Mouse (Mus musculus): Measurements from ENCODE around the gene Tns1. TPM values are rescaled to one million over a fixed set of nuclear protein-coding genes. Genes with fewer than 3 reads are reported as not detected.

Tns1 gene
- polyA plus RNA-seq, 1 experiment = 13.2 TPM

GRCm38 (mm10) chr1:74068366-74069084 lies 55.7 kb downstream of the Tns1 start:
- Histone ChIP-seq H3K36me3 (replicated peaks; ENCODE audit: low read length) (no peaks in the 10 kb centered on the region), H3K27me3 (replicated peaks) (peaks cover 83% of the 10 kb centered on the region), H3K4me3 (replicated peaks) (peak overlapping the region; percentile 8), H3K9me3 (no peaks in the 10 kb centered on the region), H3K4me1 (peaks cover 40% of the 10 kb centered on the region)
- TF ChIP-seq GATA1 (IDR thresholded peaks at IDR 0.05; ENCODE audit: borderline replicate concordance, low read length) (no peak), FLI1 (IDR thresholded peaks at IDR 0.05; ENCODE audit: low read length) (no peak)

- TF ChIP-seq FLI1 (IDR thresholded peaks at IDR 0.05; ENCODE audit: low read length) (no peak), GATA1 (IDR thresholded peaks at IDR 0.05; ENCODE audit: borderline replicate concordance, low read length) (no peak)
- Histone ChIP-seq H3K9me3 (no peaks in the 10 kb centered on the region), H3K4me1 (peaks cover 41% of the 10 kb centered on the region), H3K4me3 (replicated peaks) (peak overlapping the region; percentile 8), H3K36me3 (replicated peaks; ENCODE audit: low read length) (no peaks in the 10 kb centered on the region), H3K27me3 (replicated peaks) (peaks cover 85% of the 10 kb centered on the region)
These were observed 56.4 kb downstream of the Tns1 start for GRCm38 (mm10) chr1:74067866-74068265.

GRCm38 (mm10) chr1:74066576-74066975 lies 57.7 kb downstream of the Tns1 start:
- no peaks in the 10 kb centered on the region for H3K9me3 ChIP-seq
- no peaks in the 10 kb centered on the region for H3K36me3 ChIP-seq (replicated peaks; ENCODE audit: low read length)
- no peak for TF ChIP-seq GATA1 (IDR thresholded peaks at IDR 0.05; ENCODE audit: borderline replicate concordance, low read length)
- no peak for TF ChIP-seq FLI1 (IDR thresholded peaks at IDR 0.05; ENCODE audit: low read length)
- peaks cover 85% of the 10 kb centered on the region for H3K27me3 ChIP-seq (replicated peaks)
- H3K4me1 ChIP-seq = peaks cover 35% of the 10 kb centered on the region
- no peak overlapping the region for H3K4me3 ChIP-seq (replicated peaks)

- Histone ChIP-seq H3K27me3 (replicated peaks) (peaks cover 82% of the 10 kb centered on the region), H3K36me3 (replicated peaks; ENCODE audit: low read length) (no peaks in the 10 kb centered on the region), H3K4me3 (replicated peaks) (no peak overlapping the region), H3K4me1 (peaks cover 35% of the 10 kb centered on the region), H3K9me3 (no peaks in the 10 kb centered on the region)
- TF ChIP-seq GATA1 (IDR thresholded peaks at IDR 0.05; ENCODE audit: borderline replicate concordance, low read length) (no peak), FLI1 (IDR thresholded peaks at IDR 0.05; ENCODE audit: low read length) (no peak)
These were observed 58.2 kb downstream of the Tns1 start for GRCm38 (mm10) chr1:74066061-74066460.

- H3K9me3 ChIP-seq = no peaks in the 10 kb centered on the region
These were observed 64.2 kb downstream of the Tns1 start for GRCm38 (mm10) chr1:74060046-74060445.

GRCm38 (mm10) chr1:74059552-74059951 lies 64.7 kb downstream of the Tns1 start:
- peaks cover 20% of the 10 kb centered on the region for H3K4me1 ChIP-seq
- no peaks in the 10 kb centered on the region for H3K36me3 ChIP-seq (replicated peaks; ENCODE audit: low read length)
- TF ChIP-seq FLI1 (IDR thresholded peaks at IDR 0.05; ENCODE audit: low read length) = no peak
- no peak for TF ChIP-seq GATA1 (IDR thresholded peaks at IDR 0.05; ENCODE audit: borderline replicate concordance, low read length)
- H3K9me3 ChIP-seq = no peaks in the 10 kb centered on the region
- H3K27me3 ChIP-seq (replicated peaks) = peaks cover 76% of the 10 kb centered on the region
- no peak overlapping the region for H3K4me3 ChIP-seq (replicated peaks)

More at GRCm38 (mm10) chr1:74060046-74060445, 64.2 kb downstream of the Tns1 start:
- peaks cover 20% of the 10 kb centered on the region for H3K4me1 ChIP-seq
- H3K4me3 ChIP-seq (replicated peaks) = no peak overlapping the region
- no peak for TF ChIP-seq FLI1 (IDR thresholded peaks at IDR 0.05; ENCODE audit: low read length)
- TF ChIP-seq GATA1 (IDR thresholded peaks at IDR 0.05; ENCODE audit: borderline replicate concordance, low read length) = no peak
- H3K36me3 ChIP-seq (replicated peaks; ENCODE audit: low read length) = no peaks in the 10 kb centered on the region
- peaks cover 73% of the 10 kb centered on the region for H3K27me3 ChIP-seq (replicated peaks)

- H3K27me3 ChIP-seq (replicated peaks) = peaks cover 78% of the 10 kb centered on the region
- H3K4me3 ChIP-seq (replicated peaks) = no peak overlapping the region
- no peaks in the 10 kb centered on the region for H3K9me3 ChIP-seq
- TF ChIP-seq GATA1 (IDR thresholded peaks at IDR 0.05; ENCODE audit: borderline replicate concordance, low read length) (no peak), FLI1 (IDR thresholded peaks at IDR 0.05; ENCODE audit: low read length) (no peak)
- no peaks in the 10 kb centered on the region for H3K36me3 ChIP-seq (replicated peaks; ENCODE audit: low read length)
- H3K4me1 ChIP-seq = peaks cover 20% of the 10 kb centered on the region
These were observed 65.5 kb downstream of the Tns1 start for GRCm38 (mm10) chr1:74058771-74059170.

GRCm38 (mm10) chr1:74058309-74058708 lies 65.9 kb downstream of the Tns1 start:
- H3K9me3 ChIP-seq = no peaks in the 10 kb centered on the region
- H3K4me3 ChIP-seq (replicated peaks) = no peak overlapping the region
- peaks cover 23% of the 10 kb centered on the region for H3K4me1 ChIP-seq
- TF ChIP-seq FLI1 (IDR thresholded peaks at IDR 0.05; ENCODE audit: low read length) (no peak), GATA1 (IDR thresholded peaks at IDR 0.05; ENCODE audit: borderline replicate concordance, low read length) (no peak)
- peaks cover 77% of the 10 kb centered on the region for H3K27me3 ChIP-seq (replicated peaks)
- no peaks in the 10 kb centered on the region for H3K36me3 ChIP-seq (replicated peaks; ENCODE audit: low read length)

- Histone ChIP-seq H3K4me3 (replicated peaks) (no peak overlapping the region), H3K36me3 (replicated peaks; ENCODE audit: low read length) (no peaks in the 10 kb centered on the region), H3K9me3 (no peaks in the 10 kb centered on the region), H3K4me1 (peaks cover 23% of the 10 kb centered on the region), H3K27me3 (replicated peaks) (peaks cover 78% of the 10 kb centered on the region)
- TF ChIP-seq GATA1 (IDR thresholded peaks at IDR 0.05; ENCODE audit: borderline replicate concordance, low read length) (no peak), FLI1 (IDR thresholded peaks at IDR 0.05; ENCODE audit: low read length) (no peak)
These were observed 66.7 kb downstream of the Tns1 start for GRCm38 (mm10) chr1:74057501-74057900.

- Histone ChIP-seq H3K27me3 (replicated peaks) (peaks cover 83% of the 10 kb centered on the region), H3K9me3 (no peaks in the 10 kb centered on the region), H3K4me3 (replicated peaks) (no peak overlapping the region), H3K4me1 (peaks cover 23% of the 10 kb centered on the region), H3K36me3 (replicated peaks; ENCODE audit: low read length) (no peaks in the 10 kb centered on the region)
- TF ChIP-seq GATA1 (IDR thresholded peaks at IDR 0.05; ENCODE audit: borderline replicate concordance, low read length) (no peak), FLI1 (IDR thresholded peaks at IDR 0.05; ENCODE audit: low read length) (no peak)
These were observed 68.7 kb downstream of the Tns1 start for GRCm38 (mm10) chr1:74055552-74055951.

Measured in megakaryocyte, embryonic 14.5 days (primary cell).